Mouse (Mus musculus): Measurements from ENCODE around the gene Slc4a1ap.

- TF ChIP-seq CTCF (IDR thresholded peaks at IDR 0.05; ENCODE audit: control insufficient read depth, insufficient read depth, low read length) (no peak), POLR2A (IDR thresholded peaks at IDR 0.05; ENCODE audit: borderline replicate concordance, control insufficient read depth, low read depth, low read length) (no peak)
Measured at GRCm38 (mm10) chr5:31485440-31485839, 41.4 kb upstream of the Slc4a1ap start, which contains the start of gene 4930548H24Rik.
